Mouse (Mus musculus) megakaryocyte, embryonic 14.5 days (primary cell): ENCODE data around the gene Gm21962. TPM values are rescaled to one million over a fixed set of nuclear protein-coding genes. Genes with fewer than 3 reads are reported as not detected.

Experiments
- H3K27me3 ChIP-seq: replicated peaks from 2 replicates; pipeline ENCODE3; 2012; ENCODE audit warnings: inconsistent platforms
- H3K36me3 ChIP-seq: replicated peaks from 2 replicates; pipeline ENCODE3; 2012; ENCODE audit warnings: low read length, inconsistent platforms, mixed read lengths
- H3K4me1 ChIP-seq: 2 replicates; pipeline ENCODE4 v1.6.1; 2012; ENCODE audit warnings: inconsistent platforms
- H3K4me3 ChIP-seq: replicated peaks from 2 replicates; pipeline ENCODE3; 2012; ENCODE audit warnings: moderate library complexity, mild to moderate bottlenecking, inconsistent platforms
- H3K9me3 ChIP-seq: 2 replicates; pipeline ENCODE4 v1.6.1; 2012; ENCODE audit warnings: inconsistent platforms
- FLI1 ChIP-seq: IDR thresholded peaks from 2 replicates; pipeline ENCODE4 v1.6.1; 2012; ENCODE audit warnings: low read length, inconsistent platforms, mixed read lengths
- GATA1 ChIP-seq: IDR thresholded peaks from 3 replicates; pipeline ENCODE4 v1.6.1; 2012; ENCODE audit warnings: mixed read lengths, low read length, inconsistent platforms, borderline replicate concordance
- polyA plus RNA-seq: library from polyadenylated mRNA; stranded (reverse); fragments of >175 nt; gene quantifications from 2 replicates; pipeline ENCODE4 v1.2.3, GENCODE M21; 2012; ENCODE audit warnings: low replicate concordance; ENCODE audit not compliant: insufficient read depth

Gene Gm21962
- polyA plus RNA-seq, 1 experiment, result not detected

- no peaks in the 10 kb centered on the region for H3K36me3 ChIP-seq
- H3K4me1 ChIP-seq, result no peaks in the 10 kb centered on the region
- no peak for TF ChIP-seq GATA1
- TF ChIP-seq FLI1, result no peak
- H3K4me3 ChIP-seq, result no peak overlapping the region
- no peaks in the 10 kb centered on the region for H3K27me3 ChIP-seq
- H3K9me3 ChIP-seq, result peaks cover 6% of the 10 kb centered on the region; the same call in 1 of the 2 replicates
Observed at GRCm38 (mm10) chr3:137644081-137644480, 27.2 kb upstream of the Gm21962 start.

GRCm38 (mm10) chr3:137644947-137645346 lies 26.4 kb upstream of the Gm21962 start:
- Histone ChIP-seq H3K4me3 (no peak overlapping the region), H3K4me1 (no peaks in the 10 kb centered on the region), H3K9me3 (peaks cover 6% of the 10 kb centered on the region; the same call in 1 of the 2 replicates), H3K36me3 (no peaks in the 10 kb centered on the region), H3K27me3 (no peaks in the 10 kb centered on the region)
- no peak for TF ChIP-seq GATA1
- no peak for TF ChIP-seq FLI1

- no peak for TF ChIP-seq GATA1
- no peak for TF ChIP-seq FLI1
- H3K27me3 ChIP-seq, result no peaks in the 10 kb centered on the region
- peaks cover 6% of the 10 kb centered on the region; the same call in 1 of the 2 replicates for H3K9me3 ChIP-seq
- no peak overlapping the region for H3K4me3 ChIP-seq
- no peaks in the 10 kb centered on the region for H3K4me1 ChIP-seq
- H3K36me3 ChIP-seq, result no peaks in the 10 kb centered on the region
Observed at GRCm38 (mm10) chr3:137647427-137648100, 23.8 kb upstream of the Gm21962 start.

- Histone ChIP-seq H3K4me1 (no peaks in the 10 kb centered on the region), H3K9me3 (peaks cover 6% of the 10 kb centered on the region; the same call in 1 of the 2 replicates), H3K4me3 (no peak overlapping the region), H3K27me3 (no peaks in the 10 kb centered on the region), H3K36me3 (no peaks in the 10 kb centered on the region)
- no peak for TF ChIP-seq GATA1
- TF ChIP-seq FLI1, result no peak
Observed at GRCm38 (mm10) chr3:137649112-137649511, 22.2 kb upstream of the Gm21962 start.

- no peaks in the 10 kb centered on the region for H3K36me3 ChIP-seq
Observed at GRCm38 (mm10) chr3:137652853-137653252, 18.5 kb upstream of the Gm21962 start.

GRCm38 (mm10) chr3:137680923-137681322 lies 9.6 kb downstream of the Gm21962 start:
- Histone ChIP-seq H3K4me3 (no peak overlapping the region), H3K9me3 (no peaks in the 10 kb centered on the region), H3K4me1 (no peaks in the 10 kb centered on the region), H3K27me3 (no peaks in the 10 kb centered on the region), H3K36me3 (no peaks in the 10 kb centered on the region)
- TF ChIP-seq GATA1 (no peak), FLI1 (no peak)

More at GRCm38 (mm10) chr3:137652853-137653252, 18.5 kb upstream of the Gm21962 start:
- Histone ChIP-seq H3K4me1 (no peaks in the 10 kb centered on the region), H3K9me3 (no peaks in the 10 kb centered on the region), H3K4me3 (no peak overlapping the region), H3K27me3 (no peaks in the 10 kb centered on the region)
- TF ChIP-seq GATA1 (no peak), FLI1 (no peak)

- no peaks in the 10 kb centered on the region for H3K9me3 ChIP-seq
- TF ChIP-seq FLI1 (no peak), GATA1 (no peak)
- H3K4me1 ChIP-seq, result no peaks in the 10 kb centered on the region
- H3K4me3 ChIP-seq, result no peak overlapping the region
- H3K36me3 ChIP-seq, result no peaks in the 10 kb centered on the region
- H3K27me3 ChIP-seq, result no peaks in the 10 kb centered on the region
Observed at GRCm38 (mm10) chr3:137682911-137683806, 11.8 kb downstream of the Gm21962 start.

GRCm38 (mm10) chr3:137683807-137684403 lies 12.6 kb downstream of the Gm21962 start:
- no peaks in the 10 kb centered on the region for H3K4me1 ChIP-seq
- TF ChIP-seq FLI1 (no peak), GATA1 (no peak)
- H3K9me3 ChIP-seq, result no peaks in the 10 kb centered on the region
- H3K36me3 ChIP-seq, result no peaks in the 10 kb centered on the region
- no peak overlapping the region for H3K4me3 ChIP-seq
- no peaks in the 10 kb centered on the region for H3K27me3 ChIP-seq

- Histone ChIP-seq H3K4me1 (no peaks in the 10 kb centered on the region), H3K36me3 (no peaks in the 10 kb centered on the region), H3K4me3 (no peak overlapping the region), H3K9me3 (no peaks in the 10 kb centered on the region), H3K27me3 (no peaks in the 10 kb centered on the region)
- no peak for TF ChIP-seq FLI1
- TF ChIP-seq GATA1, result no peak
Observed at GRCm38 (mm10) chr3:137686932-137687331, 15.6 kb downstream of the Gm21962 start.
